Mouse (Mus musculus): ENCODE measurements around the gene Raf1. TPM values are rescaled to one million over a fixed set of nuclear protein-coding genes. Genes with fewer than 3 reads are reported as not detected.

Gene Raf1
- polyA plus RNA-seq (2021; fragmentation: Nextera tagmentation): 26.2 and 39.2 TPM in 2 replicates
- long read RNA-seq, experiment 1, transcript Raf1-201 (17 exons, 3,070 nt): major isoform, 225 of 383 reads
- long read RNA-seq, experiment 1, transcript Raf1-202 (17 exons, 2,946 nt): minor isoform, 5 of 383 reads
- long read RNA-seq, experiment 1, transcript Raf1-204 (7 exons, 2,277 nt): minor isoform, 28 of 383 reads
- long read RNA-seq, experiment 1, partial matches to known transcripts: 42 of 383 reads
- long read RNA-seq, experiment 1, other reads (novel, unspliced or antisense): 79 of 383 reads
- long read RNA-seq, experiment 2, transcript Raf1-201 (17 exons, 3,070 nt): major isoform, 30 of 53 reads
- long read RNA-seq, experiment 2, partial matches to known transcripts: 7 of 53 reads
- long read RNA-seq, experiment 2, other reads (novel, unspliced or antisense): 14 of 53 reads

DNA sequence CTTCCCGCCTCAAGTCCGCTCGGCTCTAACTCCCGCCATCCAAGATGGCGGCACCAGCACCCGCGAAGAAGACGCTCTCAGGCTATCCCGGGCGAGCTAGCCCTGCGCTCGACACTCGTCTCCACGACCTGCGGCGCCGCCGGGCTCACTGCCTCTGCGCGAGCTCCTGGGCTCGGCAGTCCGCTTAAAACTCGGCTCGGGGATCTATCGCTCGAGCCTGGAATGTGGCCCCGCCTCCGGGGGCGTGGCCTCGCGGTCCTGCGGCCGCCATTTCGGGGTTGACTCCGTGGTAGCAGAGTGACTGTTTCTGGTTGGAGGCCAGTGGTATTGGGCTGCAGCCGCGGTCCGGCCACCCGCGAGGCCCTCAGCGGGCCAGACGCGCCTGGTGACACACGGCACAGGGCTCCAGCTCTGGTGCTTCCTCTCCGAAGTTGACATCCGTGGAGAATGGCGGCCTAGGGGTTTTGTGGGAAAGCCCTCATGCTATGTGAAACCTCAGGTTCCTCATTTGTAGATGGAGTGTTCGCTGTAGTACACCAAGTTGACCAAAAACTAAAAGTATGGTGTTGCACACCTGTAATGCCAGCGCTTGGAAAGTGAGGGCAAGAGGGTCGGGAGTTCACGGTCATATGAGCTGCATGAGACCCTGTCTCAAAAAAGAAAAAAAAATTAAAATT lies at the start of gene Raf1:
Raf1 (minus strand) TSS at position 184 of the 677 bp plus-strand sequence.

DNA sequence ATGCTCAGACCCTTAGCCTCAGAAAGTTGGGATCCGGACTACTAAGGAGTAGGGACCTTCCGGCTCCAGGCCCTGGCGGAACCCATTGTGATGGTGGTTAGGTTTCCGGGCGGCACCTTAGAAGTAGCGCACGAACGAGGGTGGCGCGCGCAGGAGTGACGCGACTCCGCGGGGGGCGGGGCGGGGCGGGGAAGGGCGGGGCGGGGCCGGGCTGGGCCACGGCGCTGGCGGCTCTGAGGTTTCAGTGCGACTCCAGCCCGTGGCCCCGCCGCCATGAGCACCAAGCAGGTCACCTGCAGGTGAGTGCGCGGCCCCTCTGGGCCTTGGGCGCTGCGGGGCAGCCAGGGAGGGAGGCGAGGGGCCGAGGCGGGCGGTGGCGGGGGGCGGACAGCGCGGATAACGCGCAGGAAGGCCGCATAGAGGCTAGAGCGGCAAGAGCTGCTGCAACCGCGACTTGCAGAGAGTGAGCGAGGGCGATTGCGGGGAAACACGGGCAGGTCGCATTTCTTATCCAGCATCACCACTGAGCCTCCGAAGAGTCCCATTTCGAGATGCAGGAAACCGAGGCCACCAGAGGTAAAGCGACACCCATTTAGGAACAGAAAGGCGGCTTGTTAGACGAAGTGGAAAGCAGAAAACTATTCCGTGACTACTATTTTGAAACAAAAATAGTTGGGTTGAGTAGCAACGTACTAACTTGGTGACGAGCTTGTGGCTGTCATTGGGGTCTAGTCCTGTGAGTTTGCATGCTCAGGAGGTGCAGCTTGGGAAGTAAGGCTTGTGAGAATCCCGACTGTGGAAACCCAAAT lies 74.5 kb downstream of the Raf1 start, which contains the start of gene Mkrn2:
Mkrn2 (plus strand) TSS at position 188 of the 809 bp plus-strand sequence.

GRCm38 (mm10) chr6:115592458-115592857 lies 84.0 kb downstream of the Raf1 start, which contains the start of gene Mkrn2os:
Mkrn2os (minus strand) TSS chr6:115592576.

Other genes with a start within 250 kb of the Raf1 start
- gene Tsen2, start 132.0 kb downstream of the Raf1 start, polyA plus RNA-seq (2021; fragmentation: Nextera tagmentation): 21.4 and 29.8 TPM in 2 replicates
- gene Mkrn2os, start 84.1 kb downstream of the Raf1 start, polyA plus RNA-seq (2021; fragmentation: Nextera tagmentation): 0.14 and 0.18 TPM in 2 replicates
- 18.6 and 26.0 TPM in 2 replicates for gene Mkrn2, start 74.7 kb downstream of the Raf1 start, polyA plus RNA-seq (2021; fragmentation: Nextera tagmentation)
- gene Tmem40, start 85.8 kb upstream of the Raf1 start, polyA plus RNA-seq (2021; fragmentation: Nextera tagmentation): 2.5 and 2.8 TPM in 2 replicates
- gene Cand2, start 97.9 kb upstream of the Raf1 start, polyA plus RNA-seq (2021; fragmentation: Nextera tagmentation): 0.96 and 1.1 TPM in 2 replicates
- gene Rpl32, start 132.1 kb upstream of the Raf1 start, polyA plus RNA-seq (2021; fragmentation: Nextera tagmentation): 2,500 and 2,570 TPM in 2 replicates
- 0.85 and 1.1 TPM in 2 replicates for gene Efcab12, start 161.8 kb upstream of the Raf1 start, polyA plus RNA-seq (2021; fragmentation: Nextera tagmentation)
- gene Mbd4, start 176.7 kb upstream of the Raf1 start, polyA plus RNA-seq (2021; fragmentation: Nextera tagmentation): 4.5 and 4.9 TPM in 2 replicates
- gene Ift122, start 176.8 kb upstream of the Raf1 start, polyA plus RNA-seq (2021; fragmentation: Nextera tagmentation): 14.0 and 16.9 TPM in 2 replicates

All from left cerebral cortex, adult 6 months (tissue).